Mouse (Mus musculus): ENCODE measurements around the gene Itpkc.

The Itpkc gene

DNA sequence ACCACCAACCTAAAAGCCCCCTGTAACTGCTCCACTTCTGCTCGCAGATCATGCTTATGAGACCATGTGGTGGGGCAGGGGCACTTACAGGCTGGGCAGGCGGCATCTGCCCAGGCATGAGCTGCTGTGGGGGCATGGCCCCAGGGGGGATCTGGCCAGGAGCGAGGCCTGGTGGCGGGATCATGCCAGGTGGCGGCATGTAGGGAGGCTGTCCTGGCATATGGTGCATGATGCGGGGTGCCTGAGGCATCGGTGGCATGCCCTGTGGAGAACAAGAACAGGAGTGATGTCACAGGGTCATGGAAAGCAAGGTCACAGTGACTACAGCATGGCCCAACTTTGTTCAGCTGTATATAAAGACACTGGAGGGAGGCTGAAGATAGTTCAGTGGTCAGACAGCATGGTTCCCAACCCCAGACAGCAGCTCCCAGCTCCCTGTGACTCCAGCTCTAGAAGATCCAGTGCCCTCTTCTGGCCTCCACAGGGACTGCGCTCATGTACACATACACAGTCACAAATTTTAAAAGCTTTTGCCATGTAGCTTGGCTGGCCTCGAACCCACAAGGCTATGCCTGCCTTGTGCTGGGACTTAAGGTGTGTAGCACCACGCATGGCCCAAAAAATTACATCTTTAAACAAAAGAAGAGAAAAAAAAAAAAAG, 39.1 kb downstream of the Itpkc start:
- no peak for DNase-seq

DNA sequence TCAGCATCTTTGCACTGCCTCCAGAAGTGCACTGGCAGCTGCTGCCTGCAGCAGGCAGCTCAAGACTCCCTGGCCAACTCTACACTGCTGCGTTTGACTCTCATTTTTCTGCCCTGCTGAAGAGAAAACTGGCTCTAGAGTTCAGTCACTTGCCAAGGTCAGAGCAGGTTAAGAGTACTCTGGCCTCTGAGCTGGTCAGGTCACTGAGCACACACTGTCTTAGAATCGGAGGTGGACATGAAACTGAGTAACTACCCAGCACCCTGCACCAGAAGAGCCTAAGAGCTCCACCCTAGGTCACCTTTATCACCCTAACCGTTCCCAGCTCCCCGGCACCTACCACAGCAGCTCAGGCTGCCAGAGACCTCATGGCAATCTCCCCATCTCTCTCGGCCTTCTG, 42.5 kb downstream of the Itpkc start:
- no peak for DNase-seq

DNA sequence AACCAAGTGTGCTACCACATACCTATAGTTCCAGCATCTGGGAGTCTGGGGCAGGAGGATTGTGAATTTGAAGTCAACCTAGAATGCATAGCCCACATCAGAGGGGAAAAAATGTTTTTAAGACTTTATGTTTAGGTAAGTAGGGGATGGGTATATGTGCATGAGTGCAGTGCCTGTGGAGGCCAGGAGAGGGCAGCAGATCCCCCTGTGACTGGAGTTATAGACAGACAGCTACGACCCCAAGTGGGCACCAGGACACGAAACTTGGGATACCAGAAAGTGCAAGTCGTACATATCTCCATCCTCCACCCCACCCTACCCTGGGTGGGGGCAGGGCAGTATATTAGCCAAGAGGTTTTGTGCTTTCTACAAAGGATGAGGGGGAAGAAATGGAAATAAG, 43.5 kb downstream of the Itpkc start:
- no peak for DNase-seq

DNA sequence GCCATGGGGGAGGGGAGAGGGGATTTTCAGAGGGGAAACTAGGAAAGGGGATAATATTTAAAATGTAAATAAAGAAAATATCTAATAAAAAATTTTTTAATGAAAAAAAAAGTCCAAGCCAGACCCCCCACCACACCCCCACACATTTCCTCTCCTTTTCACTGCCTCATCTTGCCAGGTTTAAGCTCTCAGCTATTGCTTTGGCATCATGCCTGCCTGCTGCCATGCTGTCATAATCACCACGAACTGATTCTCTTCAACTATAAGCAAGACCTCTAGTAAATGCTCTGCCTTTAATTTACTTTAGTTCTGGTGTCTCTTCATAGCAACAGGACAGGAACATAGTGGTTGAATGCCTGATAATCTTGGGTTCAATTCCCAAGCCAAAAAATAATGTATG, 46.0 kb downstream of the Itpkc start:
- DNase-seq = no peak

DNA sequence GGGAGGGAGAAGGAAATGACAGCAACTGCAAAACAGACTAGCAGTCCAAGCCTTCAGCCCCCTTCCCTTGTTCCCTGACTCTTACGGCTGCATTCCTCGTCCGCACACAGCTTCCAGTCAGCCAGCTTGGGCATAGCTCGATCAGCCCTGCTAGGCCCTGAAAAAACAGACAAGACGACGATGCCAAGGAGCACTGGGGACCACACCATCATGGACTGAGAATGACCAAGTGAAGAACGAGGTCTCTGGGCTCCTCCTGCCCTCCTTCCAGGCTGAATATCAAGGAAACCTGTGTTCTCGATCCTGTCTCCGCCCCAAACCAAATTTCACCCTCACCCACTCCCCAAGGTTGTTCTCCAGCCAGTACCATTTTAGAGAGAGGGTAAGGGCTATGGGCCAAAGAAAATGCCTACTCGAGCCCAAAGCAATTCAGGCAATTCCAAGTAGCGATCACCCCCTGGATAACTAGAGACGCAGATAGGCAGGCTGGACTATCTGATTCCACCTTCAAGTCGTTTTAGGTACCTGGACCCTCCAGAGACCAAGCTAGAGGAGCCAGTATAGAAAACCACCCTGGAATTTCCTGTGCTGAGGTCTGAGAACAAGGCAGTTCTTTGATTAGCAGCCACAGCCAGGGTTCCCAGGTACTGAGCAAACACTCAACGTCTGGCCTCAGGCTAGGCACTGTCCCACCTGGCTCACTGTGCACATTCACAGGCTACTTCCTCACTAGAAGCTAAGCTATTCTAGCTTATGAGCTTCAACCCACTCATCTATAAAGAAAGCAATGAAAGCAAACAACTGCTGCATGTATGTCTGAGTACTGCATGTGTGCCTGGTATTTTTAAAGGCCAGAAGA, 47.4 kb downstream of the Itpkc start, which contains the start of the genes Gm21983 and Mia:
Gm21983 (minus strand) TSS at position 250 of the 859 bp plus-strand sequence.
Mia (minus strand) TSS at position 321 of the 859 bp plus-strand sequence.
- DNase-seq = no peak

DNA sequence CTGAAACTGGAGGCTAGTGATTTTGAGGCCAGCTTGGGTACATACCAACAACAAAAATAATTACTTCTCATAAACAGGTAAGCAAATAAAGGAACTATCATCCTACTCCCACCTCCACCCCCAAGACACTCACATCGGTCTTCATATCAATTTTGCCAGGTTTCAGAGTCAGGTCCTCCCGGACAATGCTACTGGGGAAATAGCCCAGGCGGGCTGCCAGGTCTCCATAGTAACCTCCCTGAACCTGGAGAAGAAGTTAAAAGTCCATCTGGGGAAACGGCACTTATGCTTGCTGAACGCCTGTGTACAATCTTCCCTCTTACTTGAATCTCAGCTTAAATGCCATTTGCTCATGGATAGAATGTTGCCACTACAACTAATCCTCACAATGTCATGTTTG, 48.4 kb downstream of the Itpkc start:
- DNase-seq = no peak

DNA sequence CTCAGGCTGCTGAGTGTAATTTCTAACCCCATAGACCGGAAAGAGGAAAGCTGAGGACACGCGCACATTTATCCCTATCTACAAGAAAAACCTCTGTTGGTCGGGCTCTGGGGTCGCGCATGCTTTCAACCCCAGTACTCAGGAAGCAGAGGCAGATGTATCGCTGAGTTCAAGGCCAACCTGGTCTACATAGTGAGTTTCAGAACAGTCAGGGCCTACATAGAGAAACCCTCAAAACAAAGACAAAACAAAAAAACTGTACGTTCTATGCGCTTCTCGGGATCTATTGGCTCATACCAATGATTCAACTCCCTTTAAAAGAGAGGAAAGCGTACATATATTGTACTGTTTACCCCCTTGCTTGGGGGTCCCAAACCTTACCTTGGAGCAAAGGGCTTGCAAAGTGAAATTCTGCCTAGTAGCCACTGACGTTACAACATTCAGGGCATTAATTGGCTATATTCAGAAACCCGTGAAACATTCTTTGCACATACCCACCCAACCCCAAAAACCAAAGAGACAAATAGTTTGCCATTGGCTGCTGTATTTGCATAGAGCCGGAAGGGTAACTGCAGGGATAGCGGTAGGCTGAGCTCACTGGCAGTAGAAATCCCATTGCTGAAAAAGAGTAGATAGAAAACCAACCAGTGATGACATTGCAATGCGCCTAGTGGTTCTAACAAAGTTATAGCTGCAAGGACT, 49.1 kb downstream of the Itpkc start:
- no peak for DNase-seq

DNA sequence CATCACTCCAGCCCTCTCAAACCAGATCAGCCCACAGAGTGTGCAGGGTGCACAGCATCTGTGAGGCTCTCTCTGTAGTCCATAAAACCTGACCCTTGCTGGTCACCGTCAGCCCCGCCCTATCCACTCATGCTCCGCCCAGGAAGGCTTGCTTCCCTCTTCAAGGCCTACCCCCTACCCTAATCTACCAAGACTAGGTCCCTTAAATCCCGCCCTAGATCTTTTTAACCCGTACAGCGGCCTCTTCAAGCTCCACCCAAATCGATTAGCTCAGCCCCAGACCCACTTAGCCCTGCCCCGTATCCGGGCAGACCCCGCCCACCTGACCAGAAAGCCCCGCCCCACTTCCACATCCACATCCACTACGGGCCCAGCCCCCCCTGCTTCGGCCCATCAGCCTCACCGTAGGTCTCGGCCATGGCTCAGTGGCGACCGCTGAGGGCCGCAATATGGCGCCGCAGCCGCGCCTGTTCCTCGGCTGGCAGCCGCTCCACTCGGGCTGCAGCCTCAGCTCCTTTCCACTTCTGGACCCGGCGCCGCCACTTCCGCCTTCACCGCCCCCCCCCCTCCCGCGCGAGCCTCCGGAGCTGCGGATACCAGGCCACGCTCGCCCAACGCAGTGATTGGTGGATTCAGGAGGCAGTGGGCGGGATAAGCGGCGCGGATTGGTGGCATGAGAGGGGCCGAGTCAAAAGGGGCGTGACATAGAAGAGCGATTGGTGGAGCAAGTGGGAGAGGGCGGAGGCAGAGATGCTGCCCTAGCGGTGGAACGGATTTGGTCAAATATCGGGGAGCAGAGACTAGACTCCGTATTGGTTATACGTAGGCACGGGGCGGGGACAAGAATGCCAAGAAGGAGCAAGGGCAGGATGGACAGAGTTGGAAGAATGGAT, 49.9 kb downstream of the Itpkc start, which contains the start of gene Rab4b:
Rab4b (minus strand) TSS at position 573 of the 893 bp plus-strand sequence.
- peak; percentile 100 for DNase-seq

DNA sequence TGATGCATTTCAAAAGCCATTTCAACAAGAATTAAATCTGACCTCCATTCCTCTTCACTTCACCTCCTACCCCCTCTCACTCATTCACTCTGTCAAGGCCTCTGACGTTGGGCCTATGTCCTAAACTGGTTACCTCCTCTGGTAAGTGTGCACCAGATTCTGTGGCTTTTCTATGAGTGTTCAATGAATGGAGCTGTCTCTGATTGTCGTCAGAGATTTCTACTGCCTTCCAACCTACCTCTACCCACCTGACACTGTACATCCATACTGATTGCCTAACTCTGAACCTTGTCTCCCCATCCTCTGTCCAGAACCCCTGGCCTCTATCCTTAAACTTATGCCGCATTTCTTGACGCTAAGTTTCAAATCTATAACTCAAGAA, 50.5 kb downstream of the Itpkc start:
- DNase-seq = no peak

DNA sequence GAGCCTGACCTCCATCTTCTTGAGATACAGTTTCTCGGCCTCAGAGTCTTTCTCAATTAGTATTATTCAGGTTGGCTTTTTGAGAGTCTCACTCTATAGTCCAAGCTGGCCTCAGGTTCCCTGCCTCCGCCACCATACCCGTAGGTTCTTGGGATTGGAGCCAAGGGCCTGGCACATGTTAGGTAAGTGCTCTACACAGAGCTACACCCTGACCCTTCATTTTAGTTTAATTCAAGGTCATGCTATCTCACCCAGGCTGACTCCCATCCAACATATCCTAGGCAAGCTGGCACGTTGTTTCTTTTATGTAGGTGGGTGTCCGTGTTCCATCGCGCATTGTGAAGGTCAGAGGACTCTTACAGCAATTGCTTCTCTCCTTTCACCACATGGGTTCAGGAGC, 53.6 kb downstream of the Itpkc start:
- DNase-seq = no peak

DNA sequence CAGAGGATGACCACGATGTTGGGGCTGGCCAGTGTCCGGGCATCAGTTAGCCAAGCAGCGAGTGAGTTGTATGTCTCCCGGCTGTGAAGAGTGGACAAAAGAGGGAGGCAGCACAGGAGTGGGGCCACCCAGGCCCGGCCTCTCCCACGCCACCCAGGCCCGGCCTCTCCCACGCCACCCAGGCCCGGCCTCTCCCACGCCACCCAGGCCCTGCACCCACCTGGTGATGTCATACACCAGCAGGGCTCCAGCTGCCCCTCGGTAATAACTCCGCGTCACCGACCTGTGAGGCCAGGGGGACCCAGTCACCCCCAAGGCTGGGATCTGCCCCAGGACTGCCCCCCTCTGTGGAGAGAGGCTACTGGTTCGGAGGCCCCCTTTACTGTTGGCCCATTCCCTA, 54.0 kb downstream of the Itpkc start:
- DNase-seq = no peak

DNA sequence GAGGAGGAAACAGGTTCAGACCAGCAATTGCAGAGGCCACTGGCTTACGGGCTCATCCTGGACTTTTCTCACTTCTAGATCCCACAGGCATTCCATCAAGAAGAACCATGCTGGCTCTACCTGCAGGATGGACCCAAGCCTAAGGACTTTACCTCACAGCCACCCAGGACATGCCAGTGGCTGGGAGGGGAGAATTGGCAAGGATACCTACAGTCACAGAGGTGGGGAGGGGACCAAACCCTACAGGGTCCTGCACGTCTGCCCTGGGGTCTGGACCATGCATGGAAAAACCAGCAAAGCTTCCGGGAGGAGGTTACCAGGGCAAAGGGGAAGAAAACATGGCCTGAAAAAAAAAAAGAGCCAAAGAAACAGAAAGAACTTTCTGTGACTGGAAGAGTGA, 57.5 kb downstream of the Itpkc start:
- peak; percentile 26 for DNase-seq

DNA sequence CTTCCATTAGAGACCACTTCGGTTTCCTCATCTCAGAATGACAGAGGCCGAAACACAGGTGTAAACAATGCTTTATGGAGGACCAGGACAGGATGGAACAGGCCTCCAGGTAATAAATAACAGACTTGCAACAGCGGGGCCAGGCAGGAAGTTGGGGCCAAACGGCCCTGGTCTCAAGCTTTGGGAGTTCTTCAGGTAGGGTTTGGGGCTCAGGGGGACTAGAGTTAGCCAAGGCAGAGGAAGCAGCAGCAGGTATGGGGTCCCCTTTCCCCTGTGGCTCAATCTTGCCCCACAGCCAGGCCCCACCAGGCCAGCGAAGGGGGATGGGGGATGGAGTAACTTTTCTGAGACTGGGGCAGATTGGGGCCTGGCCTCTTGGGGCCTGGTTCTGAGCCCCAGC, 60.1 kb downstream of the Itpkc start:
- DNase-seq = peak; percentile 52

DNA sequence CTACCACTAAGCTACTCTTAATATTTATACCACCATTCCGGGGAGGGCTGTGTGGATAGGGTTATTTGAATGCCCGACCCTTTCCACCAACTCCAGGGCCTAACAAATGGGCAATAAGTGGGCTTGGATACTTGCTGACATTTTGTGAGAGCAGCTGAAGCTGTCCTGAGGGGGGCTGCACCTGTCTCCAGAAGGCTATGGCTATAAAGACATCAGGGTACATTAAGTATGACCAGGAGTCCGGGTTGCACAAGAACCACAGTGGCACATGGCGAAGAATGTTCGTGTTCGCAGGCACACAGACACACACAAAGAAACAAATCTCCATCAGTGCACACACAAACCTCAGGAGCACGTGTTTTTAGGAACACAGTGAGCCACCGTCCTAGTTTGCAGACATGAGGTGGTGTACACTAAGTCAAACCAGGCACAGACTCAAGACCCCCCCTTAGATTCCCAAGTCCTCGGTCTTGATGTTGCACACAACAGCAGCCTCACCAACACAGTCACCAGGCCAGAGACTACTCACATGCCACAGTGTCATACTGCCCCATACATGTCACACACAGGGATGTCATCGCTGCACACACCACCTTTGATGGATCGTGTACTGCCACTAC, 60.9 kb downstream of the Itpkc start:
- DNase-seq = no peak

DNA sequence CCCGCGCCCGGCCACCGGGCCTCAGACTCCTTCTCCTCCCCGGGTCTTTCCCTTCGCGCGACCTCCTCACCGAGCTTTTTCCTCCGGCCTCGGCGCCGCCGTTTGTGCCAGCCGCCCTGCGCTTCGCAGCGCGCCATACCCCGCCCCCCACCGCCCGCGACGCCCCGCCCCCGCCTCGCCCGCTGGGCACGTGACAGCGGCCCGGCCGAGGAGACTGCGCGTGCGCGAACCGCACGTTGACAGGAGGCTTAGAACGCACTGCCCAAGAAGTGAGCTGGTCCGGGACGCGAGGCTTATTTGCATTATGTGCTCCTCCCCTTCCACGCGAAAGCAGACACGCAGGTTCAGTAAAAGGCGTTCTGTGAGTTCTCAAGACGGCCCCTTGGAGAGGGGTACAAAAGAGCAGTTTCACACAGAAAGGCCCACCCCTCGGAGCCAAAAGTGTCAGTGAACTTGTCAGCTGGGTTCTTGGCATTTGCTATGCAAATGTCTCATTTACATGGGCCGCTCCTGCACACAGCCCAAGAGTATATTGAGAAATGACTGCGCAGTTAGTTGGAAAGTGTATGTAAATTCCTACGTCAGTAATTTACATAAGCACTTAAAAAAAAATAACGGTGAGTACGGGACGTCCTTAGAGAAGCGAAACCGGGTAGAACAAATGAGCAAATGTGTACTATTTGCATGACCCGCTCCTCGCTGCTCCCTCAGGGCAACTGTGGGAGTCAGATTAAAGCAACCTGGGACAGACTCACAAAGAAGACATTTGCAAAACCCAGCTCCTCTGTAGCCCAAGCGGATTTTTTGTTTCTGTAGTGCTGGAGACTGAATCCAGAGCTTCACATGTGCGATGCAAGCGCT, 61.6 kb downstream of the Itpkc start, which contains the start of gene Egln2:
Egln2 (minus strand) TSS at position 189 of the 861 bp plus-strand sequence.
- DNase-seq = peak; percentile 95

DNA sequence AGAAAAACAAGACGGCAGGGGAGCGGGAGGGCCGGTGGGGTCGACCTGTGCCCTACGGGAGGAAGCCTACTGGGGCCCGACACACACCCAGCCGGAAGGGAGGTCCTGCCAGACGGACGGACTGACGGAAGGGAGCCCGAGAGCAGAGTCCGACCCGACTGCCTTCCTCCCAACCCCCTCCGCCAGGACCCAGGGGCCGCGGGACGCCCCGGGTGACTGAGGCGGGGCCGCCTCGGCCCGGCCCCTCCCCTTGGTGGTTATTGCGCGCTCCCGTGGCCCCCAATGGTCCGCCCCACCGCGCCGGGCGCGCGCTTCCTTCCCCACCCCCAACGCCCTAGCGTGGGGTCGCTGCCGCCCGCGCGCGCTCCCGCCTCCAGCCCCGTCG, 62.2 kb downstream of the Itpkc start:
- DNase-seq = peak; percentile 81

DNA sequence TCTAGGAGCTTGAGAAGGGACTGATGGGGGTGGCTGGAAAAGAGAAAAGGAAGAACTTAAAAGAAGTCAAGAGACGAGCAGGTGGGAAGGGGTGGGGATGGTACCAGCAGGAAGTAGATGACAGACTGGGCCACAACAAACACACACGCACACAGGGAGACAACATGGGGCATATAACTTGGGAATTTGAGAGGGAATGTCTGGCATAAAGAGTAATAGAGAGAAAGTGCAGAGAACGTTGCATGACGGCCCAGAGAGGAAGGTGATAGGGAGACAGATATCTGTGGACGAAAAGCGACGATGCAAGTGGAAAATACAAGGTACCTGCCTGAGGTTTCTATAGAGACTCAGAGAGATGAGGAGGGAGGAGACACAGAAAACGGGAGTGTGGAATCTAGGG, 62.8 kb downstream of the Itpkc start:
- DNase-seq = no peak

DNA sequence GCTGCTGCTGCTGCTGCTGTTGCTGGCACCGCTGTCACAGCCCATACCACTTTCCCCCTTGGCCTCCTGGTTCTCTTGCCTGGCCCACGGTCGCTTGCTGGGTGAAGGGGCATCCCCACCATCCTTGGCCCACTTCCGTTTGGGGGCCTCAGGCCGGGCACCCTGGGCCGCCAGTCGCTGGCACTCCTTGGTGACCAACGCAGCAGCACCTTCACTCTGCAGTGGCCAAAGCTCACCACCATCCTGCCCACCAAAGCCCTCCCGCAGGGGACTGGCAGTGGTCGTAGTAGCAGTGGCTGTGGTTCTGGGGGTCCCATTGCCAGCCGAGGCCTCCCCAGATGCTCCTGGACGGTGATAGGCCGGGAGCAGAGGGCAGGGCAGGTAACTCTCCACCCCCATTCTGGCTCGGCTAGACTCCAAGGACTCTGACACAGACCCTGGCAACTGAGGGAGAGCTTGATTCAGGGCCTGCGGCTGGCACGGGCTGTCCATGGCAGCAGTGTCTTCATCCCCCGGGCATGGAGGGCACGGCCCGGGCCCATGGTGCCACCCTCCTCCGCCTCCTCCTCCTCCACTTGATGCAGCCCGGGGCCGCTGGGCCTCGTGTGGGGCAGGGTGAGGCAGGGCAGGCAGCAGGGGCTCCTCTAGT, 63.3 kb downstream of the Itpkc start:
- peak; percentile 81 for DNase-seq

DNA sequence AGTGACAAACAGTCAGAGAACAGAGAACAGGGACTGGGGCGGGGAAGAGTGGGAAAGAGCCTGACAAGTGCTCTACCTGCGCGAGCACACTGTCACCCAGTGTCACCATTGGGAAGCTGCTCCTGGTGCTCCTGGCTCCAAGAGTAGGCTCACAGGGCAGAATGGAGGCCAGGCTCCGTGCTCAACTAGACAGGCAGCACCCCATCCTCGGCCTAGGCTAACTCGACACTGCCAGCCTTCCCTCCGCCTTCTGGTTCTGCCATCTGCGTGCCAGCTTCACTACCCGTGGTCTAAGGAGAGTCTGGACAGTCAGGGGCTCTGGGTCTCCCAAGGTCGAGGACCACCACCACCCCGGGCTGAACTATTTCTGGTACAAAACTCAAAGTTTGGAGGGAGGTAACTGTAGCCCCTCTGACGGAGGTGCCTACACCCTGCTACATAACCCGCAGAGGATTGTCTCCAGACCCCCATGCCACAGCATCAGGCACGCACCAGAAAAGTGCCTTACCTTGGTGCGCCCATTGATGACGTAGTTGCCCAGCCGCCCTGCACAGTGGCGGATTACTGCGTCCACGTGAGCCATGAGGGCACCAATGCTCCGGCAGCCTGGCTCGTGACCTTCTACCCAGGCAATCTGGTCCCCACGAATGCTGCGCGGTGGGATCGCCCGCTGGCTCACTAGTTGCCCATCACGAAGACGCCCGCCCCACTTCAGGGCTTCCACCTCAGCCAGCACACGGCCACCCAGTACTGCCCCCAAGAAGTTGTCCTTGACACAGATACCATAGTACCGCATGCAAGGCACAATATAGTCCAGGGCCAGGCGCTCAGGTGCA, 64.1 kb downstream of the Itpkc start:
- DNase-seq = peak; percentile 71

DNA sequence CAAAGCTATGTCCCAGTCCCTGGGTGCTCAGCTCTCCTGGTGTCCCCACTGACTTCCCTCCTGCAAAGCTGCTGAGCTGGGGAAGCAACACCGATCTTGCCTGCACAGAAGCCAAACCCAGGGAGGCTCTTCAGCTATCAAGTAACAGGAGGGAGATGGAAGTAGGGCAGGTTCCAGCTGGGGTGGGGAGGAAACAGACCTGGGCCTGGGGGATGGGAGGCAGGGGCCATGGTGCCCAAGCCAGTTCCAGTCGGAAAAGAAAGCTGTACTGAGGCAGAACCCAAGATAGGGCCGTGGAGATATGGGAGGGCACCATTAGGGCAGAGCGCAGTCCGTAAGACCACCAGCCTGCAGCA, 65.0 kb downstream of the Itpkc start:
- DNase-seq = peak; percentile 41

All from cerebellum, adult 9-10 months (tissue).